Mouse (Mus musculus) adrenal gland (tissue): ENCODE measurements around the gene Tgfb1i1.

Experiments
- intact Hi-C: fragments of 180-260 bp; cut with DNase I; formaldehyde crosslinking; loops from one replicate; pipeline ENCODE4 v1.15.1; 2025
- microRNA-seq, 2 experiments: library from miRNA; unstranded; fragments of <30 nt; microRNA quantifications; one replicate each; pipeline ENCODE4; 2019

Gene Tgfb1i1

GRCm38 (mm10) chr7:128284047-128284446, 37.4 kb downstream of the Tgfb1i1 start:
- intact Hi-C loops: no loop called here

GRCm38 (mm10) chr7:128285060-128285459, 38.4 kb downstream of the Tgfb1i1 start:
- intact Hi-C loops: no loop called here

- intact Hi-C loops: no loop called here
These were observed 42.4 kb downstream of the Tgfb1i1 start for GRCm38 (mm10) chr7:128288923-128289544.

GRCm38 (mm10) chr7:128294785-128295184, 48.2 kb downstream of the Tgfb1i1 start:
- intact Hi-C loops: loop anchor here (5.0 kb wide), 1 partner anchor 47 kb away; the partner anchor contains the start of gene Tgfb1i1

- intact Hi-C loops: no loop called here
These were observed 49.9 kb downstream of the Tgfb1i1 start for GRCm38 (mm10) chr7:128296514-128296913.

- intact Hi-C loops: no loop called here
These were observed 50.6 kb downstream of the Tgfb1i1 start for GRCm38 (mm10) chr7:128297291-128297616.

- intact Hi-C loops: no loop called here
These were observed 51.2 kb downstream of the Tgfb1i1 start, which contains the start of gene BC017158 for GRCm38 (mm10) chr7:128297617-128298480. TSS of gene BC017158 (minus strand) at chr7:128298170.

GRCm38 (mm10) chr7:128298481-128299342, 52.1 kb downstream of the Tgfb1i1 start:
- intact Hi-C loops: no loop called here

GRCm38 (mm10) chr7:128300952-128301351, 54.3 kb downstream of the Tgfb1i1 start:
- intact Hi-C loops: no loop called here

- intact Hi-C loops: no loop called here
These were observed 55.5 kb downstream of the Tgfb1i1 start for GRCm38 (mm10) chr7:128302151-128302550.

GRCm38 (mm10) chr7:128304198-128304597, 57.6 kb downstream of the Tgfb1i1 start:
- intact Hi-C loops: no loop called here

GRCm38 (mm10) chr7:128304907-128305306, 58.3 kb downstream of the Tgfb1i1 start:
- intact Hi-C loops: loop anchor here (5.0 kb wide), 1 partner anchor 37 kb away; no protein-coding TSS in a partner anchor

Small RNA genes within 50 kb of the gene (microRNA-seq; reads per million reads assigned to microRNA genes)
- 0.62 to 0.69 reads per million in 2 experiments for gene Mir3103
